Mouse (Mus musculus) liver, adult 10 weeks (tissue): ENCODE measurements around the gene Tcaim. TPM values are rescaled to one million over a fixed set of nuclear protein-coding genes. Genes with fewer than 3 reads are reported as not detected.

Source experiments
- polyA plus RNA-seq: library from polyadenylated mRNA; stranded (reverse); fragments of 350-450 nt; fragmentation: Illumina TruSeq; extraction: RNeasy Lipid Tissue Mini Kit (QIAGEN cat#74804); gene quantifications from one replicate; pipeline ENCODE4 v1.2.3, GENCODE M21; 2014; ENCODE audit warnings: low read depth, low replicate concordance

Tcaim gene
- 26.2 TPM for polyA plus RNA-seq

DNA sequence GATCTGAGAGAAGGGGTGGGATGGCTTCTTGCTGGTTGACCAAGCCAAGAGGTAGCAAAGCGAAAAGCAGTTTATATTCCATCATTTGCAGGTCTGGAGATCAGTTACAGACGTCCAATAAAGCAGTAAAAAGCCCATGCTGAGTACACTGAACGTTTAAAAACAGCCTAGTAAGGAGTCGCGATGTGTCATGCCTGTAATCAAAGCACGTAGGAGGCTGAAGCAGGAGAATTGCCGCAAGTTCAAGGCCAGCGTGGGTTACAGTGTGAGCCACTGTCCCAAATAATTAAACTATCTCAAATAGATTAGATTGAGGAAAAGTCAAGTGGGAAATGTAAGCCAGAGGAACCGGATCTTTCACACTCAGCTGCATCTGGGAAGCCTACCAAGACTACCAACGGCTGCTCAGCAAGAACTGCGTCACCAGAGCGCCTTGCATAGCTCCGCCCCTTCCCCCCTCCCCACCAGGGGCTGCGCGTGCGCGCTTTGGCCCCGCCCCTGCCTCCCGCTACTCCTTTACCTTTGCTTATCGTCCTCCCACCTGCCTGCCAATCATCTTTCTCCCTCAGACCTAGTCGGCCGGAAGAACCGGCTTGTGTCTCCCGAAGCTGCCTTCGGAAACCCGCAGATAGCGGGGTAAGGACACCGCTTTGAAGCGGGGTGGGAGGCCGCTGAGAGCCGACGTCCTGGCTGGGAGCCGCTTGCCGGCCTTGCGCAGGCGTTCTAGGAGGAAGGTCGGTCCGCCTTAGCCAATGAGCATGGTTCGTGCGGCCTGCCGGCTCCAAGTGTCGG is at the start of gene Tcaim:
Gene Tcaim (plus strand): TSS at position 487 of the 792 bp plus-strand sequence.

DNA sequence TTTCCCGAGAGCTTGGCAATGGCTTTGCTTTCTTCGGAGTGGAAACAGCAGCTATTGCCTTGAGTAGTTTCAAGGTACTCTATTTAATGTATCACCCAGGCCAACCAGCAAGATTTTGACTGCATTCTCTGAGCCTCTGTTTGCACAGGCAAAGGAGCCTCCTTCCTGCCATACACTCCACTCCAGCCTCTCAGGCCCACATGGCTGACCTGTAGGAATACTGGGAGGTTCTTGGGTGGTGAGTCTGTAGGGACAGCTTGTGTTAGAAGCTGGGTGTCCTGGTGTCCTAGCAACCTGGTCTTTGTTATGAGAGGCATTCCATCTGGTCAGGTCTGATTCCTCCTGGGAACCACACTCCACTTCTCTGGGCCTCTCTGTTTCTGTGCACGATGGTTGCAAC is 38.4 kb downstream of the Tcaim start, which contains the start of gene Gm35549:
Gene Gm35549 (minus strand): TSS at position 276 of the 400 bp plus-strand sequence.

DNA sequence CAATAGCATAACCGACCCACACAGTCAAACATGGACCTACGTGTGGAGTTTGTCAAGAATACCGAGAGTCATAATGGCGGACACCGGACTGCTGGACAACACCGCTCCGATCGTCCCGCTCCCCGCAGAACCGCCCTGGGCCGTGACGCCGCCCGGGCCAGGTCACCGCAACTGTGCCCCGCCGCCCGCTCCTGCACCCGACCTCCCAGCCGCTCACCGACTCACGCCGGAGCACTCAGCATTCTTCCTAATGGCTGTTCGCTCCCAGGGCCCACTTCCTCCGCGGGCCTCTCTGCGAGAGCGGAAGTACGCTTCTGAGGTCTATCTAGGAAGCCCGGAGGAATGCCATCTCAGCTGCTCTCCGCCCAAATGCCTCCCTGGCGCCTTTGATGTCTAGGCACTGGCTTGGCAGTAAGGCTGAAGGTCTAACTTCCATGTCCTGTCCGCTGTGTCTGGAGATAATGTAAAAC is 60.4 kb downstream of the Tcaim start, which contains the start of gene Zfp445:
Gene Zfp445 (minus strand): TSS at position 310 of the 470 bp plus-strand sequence.

DNA sequence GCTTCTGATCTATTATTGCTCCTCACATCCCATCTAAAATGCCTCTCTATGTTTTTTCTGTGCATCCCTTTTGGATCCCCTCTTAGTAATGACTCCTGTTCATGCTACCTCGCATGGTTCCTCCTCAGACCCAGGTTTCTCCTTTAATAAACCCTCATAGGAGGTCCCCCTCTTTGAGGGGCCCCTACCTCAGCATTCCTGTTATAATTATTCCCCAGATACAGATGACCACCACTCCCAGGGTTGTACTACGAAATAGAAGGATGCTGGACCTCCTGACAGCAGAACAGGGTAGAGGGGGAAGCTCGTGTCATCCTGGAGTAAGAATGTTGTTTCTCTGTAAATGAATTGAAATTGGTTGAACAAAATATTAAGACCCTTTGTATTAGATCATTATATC is 80.0 kb downstream of the Tcaim start, which contains the start of gene Zkscan7:
Gene Zkscan7 (plus strand): TSS at position 301 of the 400 bp plus-strand sequence.

Other genes starting within 250 kb of the Tcaim start
- gene Topaz1, start 58.2 kb upstream of the Tcaim start, polyA plus RNA-seq = not detected
- gene Gm35549, start 38.5 kb downstream of the Tcaim start, polyA plus RNA-seq = not detected
- 56.2 TPM for gene Zfp445, start 60.5 kb downstream of the Tcaim start, polyA plus RNA-seq
- 19.9 TPM for gene Zkscan7, start 80.1 kb downstream of the Tcaim start, polyA plus RNA-seq
- gene Zfp105, start 117.5 kb downstream of the Tcaim start, polyA plus RNA-seq = 1.1 TPM
- 36.3 TPM for gene 1110059G10Rik, start 145.5 kb downstream of the Tcaim start, polyA plus RNA-seq
- 0.40 TPM for gene Kif15, start 145.5 kb downstream of the Tcaim start, polyA plus RNA-seq
- 7.2 TPM for gene Tmem42, start 215.8 kb downstream of the Tcaim start, polyA plus RNA-seq
- gene Tgm4, start 229.2 kb downstream of the Tcaim start, polyA plus RNA-seq = not detected